Mouse (Mus musculus): ENCODE measurements around the gene Ptch2.

DNA sequence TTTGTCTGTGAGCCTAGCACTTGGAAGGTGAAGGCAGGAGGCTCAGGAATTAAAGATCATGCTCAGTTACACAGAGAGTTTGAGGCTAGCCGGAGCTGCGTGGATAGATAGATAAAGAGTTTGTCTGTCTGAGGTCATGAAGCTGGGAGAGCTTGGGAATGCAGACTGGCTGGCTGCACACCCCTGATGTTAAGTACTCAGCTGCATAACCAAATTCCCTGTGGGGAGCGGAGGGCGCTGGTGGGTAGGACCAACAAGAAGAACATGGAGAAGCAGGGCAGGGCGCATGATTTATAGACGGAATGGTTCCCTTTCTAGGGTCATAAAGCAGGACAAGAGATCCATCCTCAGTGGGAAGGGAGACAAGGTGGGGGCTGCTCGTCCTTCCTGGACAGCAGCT, 47.1 kb downstream of the Ptch2 start:
- no peak for TF ChIP-seq CTCF (IDR thresholded peaks at IDR 0.05)
- TF ChIP-seq EP300 (IDR thresholded peaks at IDR 0.05), result no peak
